Mouse (Mus musculus) c-Kit-positive CD71-positive TER-119-negative erythroid progenitor cells, embryonic 14.5 days (primary cell): ENCODE data around the gene Slc4a5.

Experiments used
- DNase-seq: peaks from one replicate; pipeline ENCODE4 v3.0.0-alpha.2; 2013; ENCODE audit warnings: low read depth

Gene Slc4a5

DNA sequence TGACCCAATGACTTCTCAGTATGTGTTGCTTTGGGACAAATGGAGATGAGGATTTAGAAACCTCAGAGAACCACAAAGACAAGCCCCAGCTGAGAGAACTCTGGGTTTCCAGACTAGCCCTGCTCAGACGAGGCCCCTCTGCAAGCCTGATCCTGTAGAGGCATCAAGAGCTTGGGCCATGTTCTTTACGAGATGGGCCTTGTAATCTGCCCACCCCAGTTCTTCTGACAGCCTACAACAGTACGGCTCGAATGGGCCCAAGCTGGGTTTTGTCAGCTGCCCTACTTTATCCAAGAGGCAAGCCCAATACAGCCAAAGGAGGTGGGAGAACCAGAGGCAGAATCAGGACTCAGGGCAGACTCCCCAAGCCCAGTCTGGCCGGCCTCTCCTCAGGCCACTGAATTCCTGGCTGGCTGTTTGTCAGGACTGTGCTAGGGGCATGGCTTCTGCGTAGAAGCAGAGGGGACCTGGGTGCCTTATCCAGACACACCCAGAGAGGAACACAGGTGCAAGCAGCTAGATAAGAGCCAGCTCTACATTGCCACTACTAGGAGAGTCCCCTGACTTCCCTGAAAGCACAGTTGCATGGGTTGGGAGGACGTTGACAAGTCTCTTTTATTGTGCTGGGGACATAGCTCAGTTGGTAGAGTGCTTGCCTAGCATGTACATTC is 132.0 kb downstream of the Slc4a5 start:
- peak; percentile 92 for DNase-seq

GRCm38 (mm10) chr6:83352666-83353410 is 133.2 kb downstream of the Slc4a5 start:
- no peak for DNase-seq
